Mouse (Mus musculus) embryonic facial prominence, embryonic 11.5 days (tissue): Measurements from ENCODE around the gene Slc1a2. TPM values are rescaled to one million over a fixed set of nuclear protein-coding genes. Genes with fewer than 3 reads are reported as not detected.

Experiments
- ATAC-seq: fragments of 200-750 bp; cut with Nextera tagmentation; replicated peaks from 2 replicates; pipeline ENCODE4 v1.8.0; 2017; ENCODE audit warnings: low read depth; ENCODE audit not compliant: insufficient number of reproducible peaks, low FRiP score, low TSS enrichment
- DNase-seq: peaks from one replicate; pipeline ENCODE4 v3.0.0-alpha.2; 2015; ENCODE audit warnings: low spot score
- H3K27ac ChIP-seq: fragments of 300-500 bp; sonication (generic); replicated peaks from 2 replicates; pipeline ENCODE4 v1.5.1; 2014; ENCODE audit warnings: mild to moderate bottlenecking, low read depth, low read length, control low read depth
- H3K27me3 ChIP-seq: fragments of 300-500 bp; sonication (generic); 2 replicates; pipeline ENCODE4 v1.6.1; 2014; ENCODE audit warnings: mild to moderate bottlenecking, low read length, moderate library complexity, mixed read lengths; ENCODE audit not compliant: control insufficient read depth, insufficient read depth
- H3K36me3 ChIP-seq: fragments of 300-500 bp; sonication (generic); replicated peaks from 2 replicates; pipeline ENCODE4 v1.6.1; 2014; ENCODE audit warnings: low read depth, mild to moderate bottlenecking, low read length, moderate library complexity, mixed read lengths; ENCODE audit not compliant: control insufficient read depth, insufficient read depth
- H3K4me1 ChIP-seq: fragments of 300-500 bp; sonication (generic); 2 replicates; pipeline ENCODE4 v1.6.1; 2014; ENCODE audit warnings: low read length, mixed read lengths; ENCODE audit not compliant: control insufficient read depth, insufficient read depth
- H3K4me2 ChIP-seq: fragments of 300-500 bp; sonication (generic); 2 replicates; pipeline ENCODE4 v1.6.1; 2014; ENCODE audit warnings: low read depth, mild to moderate bottlenecking, control low read depth, low read length, moderate library complexity
- H3K4me3 ChIP-seq: fragments of 300-500 bp; sonication (generic); 2 replicates; pipeline ENCODE4 v1.5.1; 2014; ENCODE audit warnings: low read depth, low read length, control low read depth
- H3K9ac ChIP-seq: fragments of 300-500 bp; sonication (generic); replicated peaks from 2 replicates; pipeline ENCODE4 v1.6.1; 2014; ENCODE audit warnings: mild to moderate bottlenecking, control low read depth, low read length
- H3K9me3 ChIP-seq: fragments of 300-500 bp; sonication (generic); replicated peaks from 2 replicates; pipeline ENCODE4 v1.6.1; 2016; ENCODE audit warnings: mild to moderate bottlenecking, low read length, inconsistent platforms, mixed read lengths; ENCODE audit not compliant: control insufficient read depth
- WGBS: fragments of 180-500 bp; shearing (Covaris S2); extraction: QIAGEN DNeasy Blood & Tissue Kit; methylation state at CpG from one replicate; pipeline ENCODE4 v1.1.7; 2014; 5-methylcytosine and 5-hydroxymethylcytosine counted together
- polyA plus RNA-seq: library from polyadenylated mRNA; unstranded; fragments of >200 nt; fragmentation: Nextera tagmentation; extraction: Ambion mirVana; gene quantifications from 2 replicates; pipeline ENCODE4 v1.2.1, GENCODE M21; 2014

Slc1a2 gene
- polyA plus RNA-seq, 1 experiment from 2014 or later: 0.97 TPM

GRCm38 (mm10) chr2:102775561-102775960 lies 117.1 kb downstream of the Slc1a2 start:
- H3K36me3 ChIP-seq: no peaks in the 10 kb centered on the region
- no peak overlapping the region for H3K27ac ChIP-seq
- no peaks in the 10 kb centered on the region for H3K9me3 ChIP-seq
- no peak overlapping the region for H3K9ac ChIP-seq
- H3K4me1 ChIP-seq: no peaks in the 10 kb centered on the region
- WGBS: 39% methylated on average over 1 of the region's 1 CpGs
- no peaks in the 10 kb centered on the region for H3K27me3 ChIP-seq
- ATAC-seq: no peak
- H3K4me2 ChIP-seq: no peak overlapping the region
- no peak overlapping the region for H3K4me3 ChIP-seq
- DNase-seq: no peak

DNA sequence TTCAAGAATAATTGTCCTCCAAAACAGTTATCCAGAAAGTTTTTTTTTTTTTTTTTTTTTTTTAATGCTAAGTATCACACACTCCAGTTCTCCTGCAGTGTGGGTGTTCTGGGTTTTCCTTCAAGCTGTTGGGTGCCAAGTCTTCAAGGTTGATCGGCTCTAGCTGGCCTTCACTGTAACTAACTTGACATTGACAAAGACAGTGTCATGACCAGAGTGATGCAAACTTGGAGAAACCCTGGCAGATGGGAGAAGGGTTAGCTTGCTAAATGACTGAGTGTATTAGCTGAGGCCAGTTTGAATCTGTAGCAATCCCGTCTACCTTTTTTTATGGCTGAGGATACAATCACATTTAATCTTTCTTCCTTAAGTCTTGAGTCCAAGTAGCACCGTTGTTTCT lies 119.7 kb downstream of the Slc1a2 start:
- Histone ChIP-seq H3K4me3 (no peak overlapping the region), H3K4me2 (no peak overlapping the region), H3K9me3 (no peaks in the 10 kb centered on the region), H3K27ac (no peak overlapping the region), H3K27me3 (no peaks in the 10 kb centered on the region), H3K4me1 (no peaks in the 10 kb centered on the region), H3K36me3 (no peaks in the 10 kb centered on the region), H3K9ac (no peak overlapping the region)
- DNase-seq: no peak
- 89% methylated on average over 3 of the region's 3 CpGs for WGBS
- no peak for ATAC-seq

- DNase-seq (no peak), ATAC-seq (no peak)
- no peaks in the 10 kb centered on the region for H3K4me1 ChIP-seq
- H3K36me3 ChIP-seq: no peaks in the 10 kb centered on the region
- H3K9me3 ChIP-seq: no peaks in the 10 kb centered on the region
- no peak overlapping the region for H3K4me2 ChIP-seq
- H3K27ac ChIP-seq: no peak overlapping the region
- no peak overlapping the region for H3K9ac ChIP-seq
- no peaks in the 10 kb centered on the region for H3K27me3 ChIP-seq
- WGBS: 81% methylated on average over 7 of the region's 7 CpGs
- no peak overlapping the region for H3K4me3 ChIP-seq
Observed at GRCm38 (mm10) chr2:102782751-102783150, 124.3 kb downstream of the Slc1a2 start.

GRCm38 (mm10) chr2:102785696-102786095 lies 127.2 kb downstream of the Slc1a2 start:
- ATAC-seq: no peak
- Histone ChIP-seq H3K36me3 (no peaks in the 10 kb centered on the region), H3K9ac (no peak overlapping the region), H3K27ac (no peak overlapping the region), H3K4me1 (no peaks in the 10 kb centered on the region), H3K9me3 (no peaks in the 10 kb centered on the region), H3K4me3 (no peak overlapping the region), H3K4me2 (no peak overlapping the region), H3K27me3 (no peaks in the 10 kb centered on the region)
- no peak for DNase-seq
- WGBS: 85% methylated on average over 4 of the region's 4 CpGs

DNA sequence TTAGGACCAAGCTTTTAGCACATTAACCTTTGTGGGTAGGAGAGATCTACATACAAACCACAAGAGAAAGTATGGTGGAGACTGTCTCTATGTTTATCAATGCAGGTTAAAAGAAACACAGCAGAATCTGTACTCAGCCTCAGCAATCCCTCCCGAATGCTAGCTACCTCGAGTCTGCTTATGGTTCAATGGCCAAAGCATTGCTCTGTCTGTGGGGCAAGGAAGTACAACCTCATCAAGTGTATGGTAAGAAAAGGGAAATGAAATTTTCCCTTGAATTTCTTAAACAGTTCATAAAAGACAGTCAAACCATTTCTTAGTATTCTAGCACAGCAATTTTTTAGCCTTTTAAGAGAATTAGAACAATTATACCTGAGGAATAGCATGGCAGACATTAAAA lies 133.2 kb downstream of the Slc1a2 start:
- H3K9me3 ChIP-seq: no peaks in the 10 kb centered on the region
- H3K4me2 ChIP-seq: no peak overlapping the region
- H3K4me1 ChIP-seq: no peaks in the 10 kb centered on the region
- H3K27ac ChIP-seq: no peak overlapping the region
- 89% methylated on average over 2 of the region's 2 CpGs for WGBS
- ATAC-seq (no peak), DNase-seq (no peak)
- no peak overlapping the region for H3K9ac ChIP-seq
- no peak overlapping the region for H3K4me3 ChIP-seq
- no peaks in the 10 kb centered on the region for H3K27me3 ChIP-seq
- no peaks in the 10 kb centered on the region for H3K36me3 ChIP-seq

- ATAC-seq (no peak), DNase-seq (no peak)
- H3K36me3 ChIP-seq: no peaks in the 10 kb centered on the region
- no peaks in the 10 kb centered on the region for H3K4me1 ChIP-seq
- H3K27me3 ChIP-seq: no peaks in the 10 kb centered on the region
- H3K4me3 ChIP-seq: no peak overlapping the region
- 73% methylated on average over 6 of the region's 6 CpGs for WGBS
- no peaks in the 10 kb centered on the region for H3K9me3 ChIP-seq
- no peak overlapping the region for H3K27ac ChIP-seq
- no peak overlapping the region for H3K9ac ChIP-seq
- H3K4me2 ChIP-seq: no peak overlapping the region
Observed at GRCm38 (mm10) chr2:102792804-102793203, 134.3 kb downstream of the Slc1a2 start.

- DNase-seq (no peak), ATAC-seq (no peak)
- 91% methylated on average over 3 of the region's 3 CpGs for WGBS
Observed at GRCm38 (mm10) chr2:102795034-102795433, 136.6 kb downstream of the Slc1a2 start.

GRCm38 (mm10) chr2:102798149-102798548 lies 139.7 kb downstream of the Slc1a2 start:
- no peak overlapping the region for H3K27ac ChIP-seq
- no peaks in the 10 kb centered on the region for H3K9me3 ChIP-seq
- no peaks in the 10 kb centered on the region for H3K36me3 ChIP-seq
- H3K4me2 ChIP-seq: no peak overlapping the region
- no peak overlapping the region for H3K4me3 ChIP-seq
- H3K27me3 ChIP-seq: no peaks in the 10 kb centered on the region
- H3K9ac ChIP-seq: no peak overlapping the region
- ATAC-seq (no peak), DNase-seq (no peak)
- WGBS: 80% methylated on average over 2 of the region's 2 CpGs
- H3K4me1 ChIP-seq: no peaks in the 10 kb centered on the region

More at GRCm38 (mm10) chr2:102795034-102795433, 136.6 kb downstream of the Slc1a2 start:
- no peaks in the 10 kb centered on the region for H3K36me3 ChIP-seq
- no peaks in the 10 kb centered on the region for H3K27me3 ChIP-seq
- H3K4me2 ChIP-seq: no peak overlapping the region
- H3K4me1 ChIP-seq: no peaks in the 10 kb centered on the region
- no peak overlapping the region for H3K4me3 ChIP-seq
- H3K9me3 ChIP-seq: no peaks in the 10 kb centered on the region
- H3K27ac ChIP-seq: no peak overlapping the region
- no peak overlapping the region for H3K9ac ChIP-seq
